Mouse (Mus musculus) MEL (cell line): ENCODE data around the gene Cpeb4. TPM values are rescaled to one million over a fixed set of nuclear protein-coding genes. Genes with fewer than 3 reads are reported as not detected.

ENCODE experiments used
- DNase-seq: peaks from one replicate; pipeline ENCODE4 v3.0.0; 2011; ENCODE audit warnings: low read depth, low spot score
- H3K27ac ChIP-seq: 2 replicates; pipeline ENCODE4 v1.5.1; 2012; ENCODE audit warnings: low read depth, mild to moderate bottlenecking, control low read depth, low read length, moderate library complexity; ENCODE audit not compliant: control insufficient read depth
- H3K27me3 ChIP-seq, 2 experiments: fragments of 150-350 bp in 1 of 2; sonication (generic) in 1 of 2; 2 replicates each; pipeline ENCODE4 v1.6.1; 2012; ENCODE audit warnings: low read length in 2 of 2, mild to moderate bottlenecking in 2 of 2, improper control_type of control experiment in 1 of 2, moderate library complexity in 1 of 2; ENCODE audit not compliant: insufficient read depth in 2 of 2, control insufficient read depth in 1 of 2
- H3K36me3 ChIP-seq, 2 experiments: 2 replicates each; pipeline ENCODE4 v1.6.1; 2012 to 2014; ENCODE audit warnings: low read length in 2 of 2, improper control_type of control experiment in 1 of 2, inconsistent platforms in 1 of 2, mild to moderate bottlenecking in 1 of 2; ENCODE audit not compliant: insufficient read depth in 2 of 2, control insufficient read depth in 1 of 2
- H3K4me1 ChIP-seq, 2 experiments: fragments of 150-350 bp in 1 of 2; sonication (generic) in 1 of 2; 2 replicates each; pipeline ENCODE4 v1.6.1; 2012; ENCODE audit warnings: low read length in 2 of 2, improper control_type of control experiment in 1 of 2, mild to moderate bottlenecking in 1 of 2; ENCODE audit not compliant: insufficient read depth in 2 of 2, control insufficient read depth in 1 of 2
- H3K4me3 ChIP-seq, 2 experiments: fragments of 150-350 bp in 1 of 2; sonication (generic) in 1 of 2; 2 replicates each; pipeline ENCODE4 v1.5.1; 2012; ENCODE audit warnings: low read depth in 2 of 2, low read length in 2 of 2, mild to moderate bottlenecking in 2 of 2, moderate library complexity in 2 of 2, control low read depth in 1 of 2, improper control_type of control experiment in 1 of 2; ENCODE audit not compliant: control insufficient read depth in 1 of 2, insufficient read depth in 1 of 2
- H3K79me2 ChIP-seq: 2 replicates; pipeline ENCODE4 v1.6.1; 2012; ENCODE audit warnings: mild to moderate bottlenecking, low read length, moderate library complexity; ENCODE audit not compliant: control insufficient read depth, poor library complexity, insufficient read depth
- H3K9ac ChIP-seq: 2 replicates; pipeline ENCODE4 v1.6.1; 2012; ENCODE audit warnings: low read depth, mild to moderate bottlenecking, control low read depth, low read length, moderate library complexity; ENCODE audit not compliant: control insufficient read depth, poor library complexity, severe bottlenecking
- H3K9me3 ChIP-seq: fragments of 150-350 bp; sonication (generic); replicated peaks from 2 replicates; pipeline ENCODE4 v1.6.1; 2012; ENCODE audit warnings: mild to moderate bottlenecking, low read length, improper control_type of control experiment, moderate library complexity; ENCODE audit not compliant: insufficient read depth
- CHD1 ChIP-seq: IDR thresholded peaks from 2 replicates; pipeline ENCODE4 v1.6.1; 2012; ENCODE audit warnings: low read depth, mild to moderate bottlenecking, inconsistent platforms, low read length, improper control_type of control experiment
- E2F4 ChIP-seq: IDR thresholded peaks from 2 replicates; pipeline ENCODE4 v1.6.1; 2011; ENCODE audit warnings: low read depth, low read length, improper control_type of control experiment, borderline replicate concordance
- ELF1 ChIP-seq: IDR thresholded peaks from 2 replicates; pipeline ENCODE4 v1.6.1; 2014; ENCODE audit warnings: low read depth, mild to moderate bottlenecking, inconsistent platforms, low read length, improper control_type of control experiment, moderate library complexity
- ETS1 ChIP-seq: IDR thresholded peaks from 2 replicates; pipeline ENCODE4 v1.6.1; 2012; ENCODE audit warnings: low read depth, mild to moderate bottlenecking, inconsistent platforms, low read length, improper control_type of control experiment, moderate library complexity
- GATA1 ChIP-seq: IDR thresholded peaks from 2 replicates; pipeline ENCODE4 v1.6.1; 2011; ENCODE audit warnings: low read depth, low read length, improper control_type of control experiment
- HCFC1 ChIP-seq: IDR thresholded peaks from 2 replicates; pipeline ENCODE4 v1.6.1; 2012; ENCODE audit warnings: low read depth, mild to moderate bottlenecking, inconsistent platforms, low read length, improper control_type of control experiment, moderate library complexity
- JUND ChIP-seq: IDR thresholded peaks from 2 replicates; pipeline ENCODE4 v1.6.1; 2011; ENCODE audit warnings: low read depth, mild to moderate bottlenecking, improper control_type of control experiment, low read length
- KAT2A ChIP-seq: conservative IDR thresholded peaks from 2 replicates; pipeline ENCODE4 v1.6.1; 2012; ENCODE audit warnings: low read depth, low read length, improper control_type of control experiment, inconsistent platforms
- MAFK ChIP-seq: IDR thresholded peaks from 2 replicates; pipeline ENCODE4 v1.6.1; 2011; ENCODE audit warnings: low read depth, mild to moderate bottlenecking, low read length, improper control_type of control experiment, borderline replicate concordance
- MAX ChIP-seq: IDR thresholded peaks from 2 replicates; pipeline ENCODE4 v1.6.1; 2011; ENCODE audit warnings: low read length, improper control_type of control experiment
- MAZ ChIP-seq: IDR thresholded peaks from 2 replicates; pipeline ENCODE4 v1.6.1; 2012; ENCODE audit warnings: low read depth, mild to moderate bottlenecking, inconsistent platforms, low read length, improper control_type of control experiment
- MEF2A ChIP-seq: IDR thresholded peaks from 2 replicates; pipeline ENCODE4 v1.6.1; 2014; ENCODE audit warnings: low read depth, mild to moderate bottlenecking, inconsistent platforms, low read length, improper control_type of control experiment; ENCODE audit not compliant: poor library complexity, insufficient replicate concordance, severe bottlenecking; ENCODE audit errors: extremely low read depth
- MYB ChIP-seq: IDR thresholded peaks from 2 replicates; pipeline ENCODE4 v1.6.1; 2011; ENCODE audit warnings: mild to moderate bottlenecking, low read depth, low read length, improper control_type of control experiment
- MYC ChIP-seq: IDR thresholded peaks from 2 replicates; pipeline ENCODE4 v1.6.1; 2011; ENCODE audit warnings: low read depth, mild to moderate bottlenecking, low read length, improper control_type of control experiment, moderate library complexity
- NELFE ChIP-seq: IDR thresholded peaks from 2 replicates; pipeline ENCODE4 v1.6.1; 2011; ENCODE audit warnings: low read depth, low read length, improper control_type of control experiment
- POLR2AphosphoS5 ChIP-seq: IDR thresholded peaks from 2 replicates; pipeline ENCODE4 v1.6.1; 2012; ENCODE audit warnings: low read depth, borderline replicate concordance, mild to moderate bottlenecking, inconsistent platforms, low read length, moderate library complexity, mixed read lengths
- RAD21 ChIP-seq: IDR thresholded peaks from 2 replicates; pipeline ENCODE4 v1.6.1; 2011; ENCODE audit warnings: mild to moderate bottlenecking, low read depth, low read length, improper control_type of control experiment
- SIN3A ChIP-seq: IDR thresholded peaks from 2 replicates; pipeline ENCODE4 v1.6.1; 2012; ENCODE audit warnings: low read length, improper control_type of control experiment, inconsistent platforms
- TCF12 ChIP-seq: IDR thresholded peaks from 2 replicates; pipeline ENCODE4 v1.6.1; 2014; ENCODE audit warnings: low read depth, mild to moderate bottlenecking, inconsistent platforms, low read length, improper control_type of control experiment, moderate library complexity
- ZMIZ1 ChIP-seq: IDR thresholded peaks from 2 replicates; pipeline ENCODE4 v1.6.1; 2012; ENCODE audit warnings: low read depth, mild to moderate bottlenecking, inconsistent platforms, low read length, improper control_type of control experiment, moderate library complexity
- polyA plus RNA-seq, 2 experiments: library from polyadenylated mRNA; stranded (reverse) in 1 of 2; unstranded in 1 of 2; fragments of >175 nt in 1 of 2; fragments of >200 nt in 1 of 2; gene quantifications; 2 replicates each; pipeline versions ENCODE4 v1.2.1 to v1.2.4; 2012; ENCODE audit warnings: low replicate concordance in 2 of 2, low read depth in 1 of 2; ENCODE audit not compliant: insufficient read length in 2 of 2, insufficient read depth in 1 of 2, missing spikeins in 1 of 2
- total RNA-seq: library from RNA; depleted of rRNA; stranded (reverse); fragments of 300-350 nt; gene quantifications from 2 replicates; pipeline ENCODE4 v1.2.3, GENCODE M21; 2012

Gene Cpeb4
- total and polyA plus RNA-seq, 3 experiments = 3.8 to 4.9 TPM; not detected in 1

DNA sequence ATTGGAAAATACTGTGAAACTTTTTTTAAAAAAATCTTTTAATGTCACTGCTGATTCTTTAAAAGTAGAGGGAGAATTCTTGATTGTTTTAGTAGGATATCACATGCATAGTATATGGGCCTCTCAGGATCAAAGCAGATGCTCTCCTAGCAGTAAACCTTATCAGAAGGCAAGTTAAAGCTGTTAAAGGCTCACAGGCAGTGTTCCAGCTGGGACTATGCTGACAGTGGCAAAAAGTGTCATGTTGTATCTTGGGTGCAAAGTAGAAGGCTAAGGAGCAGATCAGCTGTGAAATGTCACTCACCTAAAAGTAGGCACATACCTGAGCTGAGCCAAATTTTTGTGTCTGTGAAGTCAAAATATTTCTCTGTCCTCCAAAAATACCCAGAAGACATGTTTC, 34.5 kb downstream of the Cpeb4 start:
- Histone ChIP-seq H3K9me3 (no peaks in the 10 kb centered on the region), H3K4me3 (no peak overlapping the region), H3K36me3 (peaks cover 0 to 9% of the 10 kb centered on the region in 2 experiments; a peak in 2 of 4 replicates), H3K4me1 (peaks cover 0 to 6% of the 10 kb centered on the region in 2 experiments; a peak in 2 of 4 replicates), H3K27ac (no peak overlapping the region), H3K27me3 (no peaks in the 10 kb centered on the region), H3K79me2 (no peaks in the 10 kb centered on the region), H3K9ac (no peak overlapping the region)
- no peak for DNase-seq
- peak; percentile 59; the same call in 1 of the 2 replicates for TF ChIP-seq ETS1
- TF ChIP-seq E2F4 = no peak
- 0 out of 2 replicates have a peak, but pooled peaks have one; percentile 5 for TF ChIP-seq GATA1
- 0 out of 2 replicates have a peak, but pooled peaks have one; percentile 32 for TF ChIP-seq MAFK
- TF ChIP-seq, all 39 proteins: peak for 3

DNA sequence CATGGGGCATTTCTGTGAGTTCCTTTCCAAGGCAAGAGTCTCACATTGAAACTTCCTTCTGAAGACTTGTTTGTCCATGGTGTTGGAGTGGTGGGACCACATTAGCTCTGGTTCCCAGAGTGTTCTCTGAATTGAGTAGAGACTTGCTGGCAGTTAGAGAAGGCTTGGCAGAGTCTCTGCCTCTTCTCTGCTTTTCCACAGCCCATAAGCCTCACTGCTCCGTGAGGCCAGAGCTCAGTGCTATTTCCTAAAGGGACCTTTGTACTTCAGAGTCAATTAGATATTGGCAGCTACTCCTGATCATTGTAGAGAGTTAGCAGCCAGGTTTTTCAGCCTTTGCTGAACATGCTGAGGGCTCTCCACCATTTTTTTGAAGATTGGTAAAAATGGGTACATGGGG, 35.6 kb downstream of the Cpeb4 start:
- DNase-seq = no peak
- Histone ChIP-seq H3K27ac (no peak overlapping the region), H3K36me3 (peaks cover 0 to 12% of the 10 kb centered on the region in 2 experiments; a peak in 2 of 4 replicates), H3K79me2 (no peaks in the 10 kb centered on the region), H3K27me3 (no peaks in the 10 kb centered on the region), H3K9me3 (no peaks in the 10 kb centered on the region), H3K4me3 (no peak overlapping the region), H3K9ac (no peak overlapping the region), H3K4me1 (peaks cover 0 to 6% of the 10 kb centered on the region in 2 experiments; a peak in 3 of 4 replicates)
- TF ChIP-seq RAD21 = no peak
- TF ChIP-seq MAZ = no peak
- no peak for TF ChIP-seq HCFC1
- no peak for TF ChIP-seq TCF12
- TF ChIP-seq POLR2AphosphoS5 = no peak
- no peak for TF ChIP-seq MAX
- TF ChIP-seq ELF1 = no peak
- no peak for TF ChIP-seq NELFE
- TF ChIP-seq JUND = no peak
- no peak for TF ChIP-seq ZMIZ1
- TF ChIP-seq MYB = no peak
- no peak for TF ChIP-seq KAT2A
- no peak for TF ChIP-seq MEF2A
- TF ChIP-seq SIN3A = no peak
- TF ChIP-seq CHD1 = no peak
- TF ChIP-seq MYC = no peak
- no peak for TF ChIP-seq GATA1
